Mouse (Mus musculus): ENCODE measurements around the gene Plcb2.
A peak's percentile ranks its signal among the peaks of the same experiment; 100 is the strongest.

Gene Plcb2

GRCm38 (mm10) chr2:118749341-118749884 is 21.2 kb upstream of the Plcb2 start:
- no peak for DNase-seq

- DNase-seq, result peak; percentile 37
Measured at GRCm38 (mm10) chr2:118747301-118747960, 19.2 kb upstream of the Plcb2 start.

GRCm38 (mm10) chr2:118745915-118746901 is 18.0 kb upstream of the Plcb2 start:
- DNase-seq, result peak; percentile 60

DNA sequence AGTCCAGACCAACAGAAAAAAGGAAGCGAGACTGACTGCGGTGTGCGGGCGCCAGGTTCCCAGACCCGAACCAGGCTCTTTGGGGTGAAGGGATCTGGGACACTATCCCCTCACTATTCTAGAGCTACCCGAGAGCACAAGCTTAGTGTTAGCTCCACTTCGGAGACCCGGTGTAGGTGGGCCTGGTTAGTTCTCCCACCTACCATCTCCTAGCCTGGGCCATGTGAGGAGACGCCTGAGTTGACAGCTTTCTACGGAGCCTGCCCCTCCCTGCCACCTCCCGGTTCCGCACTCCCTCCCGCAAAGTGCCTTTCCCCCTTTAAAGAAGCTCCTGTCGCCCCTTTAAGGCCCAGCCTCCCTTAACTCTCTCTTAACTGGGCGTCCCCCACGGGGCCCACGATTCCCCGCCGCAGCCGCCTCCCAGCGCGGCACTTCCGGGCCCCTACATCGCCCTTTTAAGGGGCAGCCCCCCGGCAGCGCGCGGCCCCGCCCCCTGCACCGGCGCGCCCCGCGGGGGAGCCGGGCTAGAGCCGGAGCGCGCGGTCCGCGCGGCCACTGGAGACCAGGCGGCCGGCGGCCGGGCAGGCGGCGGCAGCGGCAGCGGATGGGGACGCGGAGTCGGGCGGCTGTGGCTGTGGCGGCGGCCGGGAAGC is 17.1 kb upstream of the Plcb2 start, which contains the start of gene Inafm2:
Gene Inafm2, plus strand, starts transcription at position 527 of the 653 bp plus-strand sequence.
- peak; percentile 96 for DNase-seq

- no peak for DNase-seq
Measured at GRCm38 (mm10) chr2:118744621-118745020, 16.4 kb upstream of the Plcb2 start.

GRCm38 (mm10) chr2:118743261-118743943 is 15.2 kb upstream of the Plcb2 start:
- DNase-seq, result peak; percentile 80

DNA sequence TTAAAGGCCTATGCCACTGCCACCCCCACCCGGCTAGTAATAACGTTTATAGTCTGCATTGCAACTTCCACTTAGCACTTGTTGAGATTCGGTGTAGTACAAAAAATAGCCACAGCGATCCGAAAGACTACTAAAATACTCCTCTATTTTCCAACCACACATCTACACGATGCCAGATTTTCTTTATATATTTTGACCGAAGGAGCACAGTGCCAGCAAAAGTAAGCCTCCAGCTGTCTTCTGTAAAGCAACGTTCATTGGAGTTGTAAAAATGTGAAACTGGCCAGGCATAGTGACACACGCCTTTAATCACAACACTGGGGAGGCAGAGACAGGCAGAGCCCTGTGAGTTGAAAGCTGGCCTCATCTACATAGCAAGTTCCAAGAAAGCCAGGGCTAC is 12.9 kb upstream of the Plcb2 start:
- no peak for DNase-seq

- DNase-seq, result no peak
Measured at GRCm38 (mm10) chr2:118740341-118740740, 12.1 kb upstream of the Plcb2 start.

GRCm38 (mm10) chr2:118733341-118733740 is 5.1 kb upstream of the Plcb2 start:
- no peak for DNase-seq

DNA sequence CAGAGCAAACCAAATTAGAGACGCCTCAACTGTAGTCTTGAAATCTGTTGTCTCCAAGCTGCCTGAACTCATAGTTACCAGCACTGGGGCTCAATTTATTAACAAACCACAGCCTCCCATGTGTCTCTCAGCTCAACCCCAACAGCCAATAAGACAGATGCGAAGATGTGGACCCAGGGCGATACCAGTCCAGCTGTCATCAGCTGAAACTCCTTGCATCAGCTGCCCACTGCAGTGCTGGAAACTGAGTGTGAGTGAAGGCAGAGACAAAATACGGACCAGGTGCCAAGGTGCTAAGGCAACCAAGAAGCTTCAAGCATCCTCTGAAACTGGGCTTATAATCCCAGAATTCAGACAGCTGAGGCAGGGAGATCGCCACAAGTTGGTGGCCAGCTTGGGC is 3.7 kb upstream of the Plcb2 start:
- DNase-seq, result no peak

GRCm38 (mm10) chr2:118730622-118730915 is 2.3 kb upstream of the Plcb2 start:
- DNase-seq, result peak; percentile 56

DNA sequence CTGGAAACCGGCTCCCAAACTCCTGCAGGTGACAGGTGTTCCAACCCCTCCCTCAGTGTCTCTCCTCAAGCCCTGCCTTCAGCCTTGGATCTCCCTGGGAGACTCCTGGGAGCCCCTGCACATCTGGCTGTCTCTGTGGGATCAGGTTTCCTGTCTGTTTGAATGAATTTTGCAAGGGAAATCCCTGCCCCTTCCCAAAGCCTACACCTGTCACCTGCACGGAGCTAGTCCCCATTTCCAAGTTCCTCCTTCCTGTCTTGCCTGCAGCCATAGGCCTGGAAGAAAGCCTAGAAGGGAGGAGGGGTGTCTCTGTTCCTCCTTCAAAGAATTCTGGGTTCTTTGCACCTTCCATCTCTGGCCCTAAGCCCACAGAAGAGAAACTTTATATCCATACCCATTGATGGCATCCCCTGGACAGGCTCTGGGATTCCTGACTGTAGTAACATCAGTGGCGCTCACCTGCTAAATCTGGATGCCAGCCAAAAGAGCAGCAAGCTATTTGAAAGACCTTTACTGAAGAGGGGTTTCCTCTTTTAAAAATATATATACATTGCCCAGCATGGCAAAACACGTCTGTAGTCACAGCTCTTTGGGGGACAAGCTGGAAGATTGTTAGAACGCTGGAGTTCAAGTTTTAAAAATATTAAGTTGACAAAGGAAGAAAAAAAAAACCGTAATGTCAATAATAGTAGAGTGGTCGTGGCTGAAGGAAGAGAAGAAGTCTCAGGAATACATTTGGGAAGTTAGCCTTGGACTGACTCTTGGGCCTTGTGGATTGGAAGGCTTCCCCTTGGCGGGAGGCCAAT is 1.8 kb upstream of the Plcb2 start:
- DNase-seq, result no peak

DNA sequence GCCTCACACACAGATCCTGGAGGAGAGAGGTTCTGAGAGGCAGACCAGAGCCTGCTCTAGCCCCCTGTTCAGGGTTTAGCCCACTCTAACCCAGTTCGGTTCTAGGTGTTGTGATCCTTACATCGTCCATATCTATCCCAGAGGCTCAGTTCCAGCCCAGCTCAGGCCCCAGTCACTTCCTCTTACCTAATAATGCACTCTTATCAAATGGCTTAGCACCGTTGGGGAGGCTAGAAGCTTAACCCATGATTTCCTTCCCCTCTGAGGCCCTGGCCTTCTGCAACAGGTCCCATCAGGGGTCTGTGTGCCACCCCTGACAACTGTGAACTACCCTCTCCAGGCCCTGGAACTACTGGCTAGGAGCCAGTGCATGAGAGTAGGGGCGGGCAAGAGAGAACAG is 956 bp upstream of the Plcb2 start:
- no peak for DNase-seq

GRCm38 (mm10) chr2:118727911-118728310 is 327 bp downstream of the Plcb2 start:
- no peak for DNase-seq

DNA sequence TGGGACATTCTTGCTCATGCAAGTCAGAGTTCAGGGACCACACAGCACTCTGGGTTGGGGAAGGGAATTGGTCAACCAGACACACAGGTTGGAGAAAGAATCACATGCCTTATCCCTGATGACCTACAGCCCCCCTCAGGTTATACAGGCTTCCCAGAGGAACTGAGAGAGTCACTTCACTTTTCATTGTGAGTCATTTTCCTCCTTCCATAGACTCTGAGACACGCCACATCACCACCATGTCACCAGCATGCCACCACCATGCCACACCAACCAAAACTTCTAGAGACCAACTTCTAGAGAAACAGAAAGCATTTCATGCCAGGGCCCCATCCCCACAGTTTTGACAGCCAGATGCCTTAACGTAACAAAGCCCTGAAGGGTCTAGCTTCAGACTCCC is 1.4 kb downstream of the Plcb2 start:
- no peak for DNase-seq

- no peak for DNase-seq
Measured at GRCm38 (mm10) chr2:118725511-118725910, 2.7 kb downstream of the Plcb2 start.

GRCm38 (mm10) chr2:118723693-118724486 is 4.3 kb downstream of the Plcb2 start:
- no peak for DNase-seq

- no peak for DNase-seq
Measured at GRCm38 (mm10) chr2:118716677-118717076, 11.6 kb downstream of the Plcb2 start.

- peak; percentile 45 for DNase-seq
Measured at GRCm38 (mm10) chr2:118714230-118714629, 14.0 kb downstream of the Plcb2 start.

GRCm38 (mm10) chr2:118713631-118714030 is 14.6 kb downstream of the Plcb2 start:
- DNase-seq, result no peak

DNA sequence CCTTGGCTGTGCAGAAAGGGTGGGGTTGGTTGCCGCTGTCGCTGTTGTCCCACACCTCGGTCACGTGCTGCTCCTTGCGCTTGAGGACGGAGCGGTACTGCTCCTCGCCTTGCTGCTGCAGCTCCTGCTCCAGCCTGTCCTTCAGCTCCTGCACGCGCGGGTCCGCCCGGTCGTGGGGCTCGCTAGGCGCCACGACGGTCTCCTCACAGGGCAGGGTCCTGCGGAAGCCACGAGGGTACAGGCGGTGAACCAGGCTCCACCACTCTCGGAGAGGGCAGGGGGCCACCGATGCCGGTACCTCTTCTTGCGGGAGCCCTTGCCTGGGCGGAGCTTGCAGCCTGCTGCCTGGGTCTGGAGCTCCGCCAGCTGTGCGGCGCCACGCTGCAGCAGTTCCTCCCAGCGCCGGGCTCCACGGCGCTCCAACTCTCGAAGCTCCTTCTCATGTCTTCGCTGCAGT is 17.2 kb downstream of the Plcb2 start:
- DNase-seq, result peak; percentile 72

Data from retina, postnatal 1 day (tissue).